Mouse (Mus musculus): ENCODE measurements around the gene Ppp2r2d.

Gene Ppp2r2d

DNA sequence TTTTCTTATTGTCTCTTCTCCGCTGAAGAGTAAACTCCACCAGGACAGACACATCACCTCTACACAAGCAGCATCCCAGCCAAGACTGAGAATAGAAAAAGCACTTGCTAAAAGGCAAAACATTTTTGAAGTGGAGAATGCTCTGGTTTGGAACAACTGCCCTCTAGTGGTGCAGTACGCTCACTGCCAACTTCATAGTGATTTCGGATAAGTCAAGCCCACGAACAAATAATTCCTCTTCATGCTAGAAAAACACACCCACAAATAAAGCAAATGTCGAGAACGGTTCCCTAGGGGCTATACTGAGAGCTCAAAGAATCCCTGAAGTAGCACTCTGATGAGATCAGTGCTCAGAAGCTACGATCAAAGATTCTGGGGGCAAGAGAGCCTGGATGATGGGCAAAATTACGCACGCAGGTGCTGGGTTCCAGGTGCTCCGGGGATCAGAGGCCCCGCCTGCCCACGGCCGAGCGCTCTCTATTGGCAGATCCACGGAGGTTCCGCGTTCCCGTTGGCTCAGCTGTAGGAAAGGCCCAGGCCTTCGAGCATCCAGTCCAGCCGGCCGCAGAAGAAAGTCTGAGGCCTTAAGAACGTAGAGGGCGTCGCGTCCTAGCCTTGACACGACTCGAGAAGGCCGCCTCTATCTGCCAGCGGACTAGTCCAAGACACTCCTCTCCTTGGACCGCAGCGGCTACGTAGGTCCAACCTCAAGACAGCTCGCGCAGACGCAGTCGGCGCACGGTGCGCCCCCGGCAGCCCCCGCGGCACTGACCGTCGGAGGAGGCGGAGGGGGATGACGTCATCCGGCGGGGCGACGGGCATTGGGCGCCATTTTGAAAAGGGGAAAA, at the start of gene Ppp2r2d, which contains the start of gene Mapk1ip1:
Gene Ppp2r2d, plus strand, starts transcription at position 536 of the 848 bp plus-strand sequence.
Gene Mapk1ip1, minus strand, starts transcription at position 730 of the 848 bp plus-strand sequence.
- DNase-seq (ENCODE audit: low spot score): peak; percentile 98

GRCm38 (mm10) chr7:138803386-138803785, 42.5 kb upstream of the Ppp2r2d start:
- no peak for DNase-seq (ENCODE audit: low spot score)

DNA sequence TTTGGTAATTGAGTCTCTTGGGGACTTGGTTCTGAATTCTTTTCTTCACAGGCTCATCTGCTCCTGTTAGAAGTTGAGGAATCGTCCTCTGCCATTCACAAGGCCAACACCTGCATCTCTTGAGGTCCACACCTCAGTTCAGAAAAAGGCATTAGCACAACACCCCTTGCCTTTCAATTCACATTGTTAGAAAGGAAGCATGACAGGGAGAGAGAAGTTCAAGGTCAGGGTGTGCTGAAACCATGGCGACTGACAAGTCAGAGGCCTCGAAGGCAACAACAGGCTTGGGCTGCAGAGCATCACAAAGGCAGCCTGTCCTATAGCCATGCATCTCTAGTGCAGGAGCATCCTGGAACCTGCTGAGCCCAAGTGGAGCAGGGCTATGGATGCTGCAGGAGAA, 38.7 kb upstream of the Ppp2r2d start:
- DNase-seq (ENCODE audit: low spot score): no peak

GRCm38 (mm10) chr7:138813213-138813875, 32.5 kb upstream of the Ppp2r2d start:
- no peak for DNase-seq (ENCODE audit: low spot score)

GRCm38 (mm10) chr7:138818314-138818713, 27.6 kb upstream of the Ppp2r2d start:
- DNase-seq (ENCODE audit: low spot score): no peak

- no peak for DNase-seq (ENCODE audit: low spot score)
These were observed 21.5 kb upstream of the Ppp2r2d start for GRCm38 (mm10) chr7:138824423-138824822.

- no peak for DNase-seq (ENCODE audit: low spot score)
These were observed 20.7 kb upstream of the Ppp2r2d start for GRCm38 (mm10) chr7:138824995-138825756.

DNA sequence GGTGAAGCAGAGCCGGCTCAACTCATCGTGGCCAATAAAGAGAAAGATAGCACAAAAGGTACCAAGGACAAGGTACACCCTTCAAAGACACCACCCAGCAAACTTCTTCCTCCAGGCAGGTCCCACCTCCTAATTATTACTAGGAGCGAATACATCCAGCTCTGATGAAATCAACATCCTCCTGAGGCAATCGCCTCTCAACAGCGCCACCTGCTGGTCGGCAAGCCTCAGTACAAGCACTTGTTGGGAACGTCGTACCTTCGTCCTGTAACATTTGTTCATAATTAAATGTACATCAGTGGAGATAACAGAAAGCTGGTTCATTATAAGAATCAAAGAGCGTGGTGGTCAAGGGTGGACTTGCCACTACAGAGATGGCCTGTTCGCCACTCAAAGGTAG, 18.1 kb upstream of the Ppp2r2d start:
- peak; percentile 84 for DNase-seq (ENCODE audit: low spot score)

DNA sequence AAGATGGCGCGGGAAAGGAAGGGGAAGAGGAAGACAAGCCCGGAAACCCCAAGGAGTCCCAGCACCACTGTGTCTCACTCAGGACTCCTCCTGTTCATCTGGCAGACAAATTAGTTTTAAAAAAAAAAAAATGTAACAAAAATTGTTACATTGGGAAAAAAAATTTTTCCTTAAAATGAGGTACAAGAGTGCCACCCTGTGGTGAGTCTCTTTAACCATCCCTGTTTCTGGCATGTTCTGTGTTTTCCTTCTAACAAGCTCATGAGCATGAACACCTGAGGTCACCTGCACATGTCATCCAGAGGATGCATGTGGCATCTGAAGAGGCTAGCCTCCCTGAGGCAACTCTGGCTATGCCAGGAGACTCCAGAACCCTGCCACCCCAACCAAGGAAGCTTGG, 10.9 kb upstream of the Ppp2r2d start:
- peak; percentile 61 for DNase-seq (ENCODE audit: low spot score)

GRCm38 (mm10) chr7:138840594-138841021, 5.3 kb upstream of the Ppp2r2d start:
- DNase-seq (ENCODE audit: low spot score): peak; percentile 84

DNA sequence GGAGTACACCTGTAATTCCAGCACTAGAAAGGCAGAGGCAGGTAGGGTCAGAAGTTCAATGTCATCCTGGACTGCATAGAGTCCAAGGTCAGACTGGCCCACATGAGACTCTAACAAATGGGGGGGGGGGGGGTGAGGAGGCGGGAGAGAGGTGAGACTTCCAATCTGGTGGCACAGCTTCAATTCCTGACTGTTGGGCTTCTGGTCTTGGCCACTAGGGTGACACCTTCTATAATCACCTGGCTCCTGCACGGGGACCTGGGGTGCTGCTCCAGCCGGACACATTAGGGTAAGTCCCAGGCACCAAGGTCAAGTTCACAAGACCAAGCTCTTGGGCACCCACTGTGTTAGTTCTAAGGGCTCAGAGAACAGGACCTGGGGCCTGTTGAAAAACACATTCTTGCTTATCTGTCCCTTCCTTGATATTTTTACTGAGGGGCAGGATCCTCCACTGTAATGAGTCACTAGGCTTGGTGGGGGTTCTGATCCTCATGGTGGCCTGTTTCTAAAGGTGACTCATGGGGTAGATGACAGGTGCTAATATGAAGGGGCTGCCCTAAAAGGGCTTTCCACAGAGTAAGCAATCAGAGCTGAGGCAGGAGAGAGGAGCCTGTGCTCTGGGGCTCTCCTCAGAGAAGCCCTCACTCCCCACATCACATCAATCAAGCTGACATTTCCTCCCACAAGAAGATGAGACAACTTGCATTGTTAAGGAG, 4.3 kb upstream of the Ppp2r2d start:
- DNase-seq (ENCODE audit: low spot score): no peak

- DNase-seq (ENCODE audit: low spot score): no peak
These were observed 2.5 kb upstream of the Ppp2r2d start for GRCm38 (mm10) chr7:138843421-138843820.

DNA sequence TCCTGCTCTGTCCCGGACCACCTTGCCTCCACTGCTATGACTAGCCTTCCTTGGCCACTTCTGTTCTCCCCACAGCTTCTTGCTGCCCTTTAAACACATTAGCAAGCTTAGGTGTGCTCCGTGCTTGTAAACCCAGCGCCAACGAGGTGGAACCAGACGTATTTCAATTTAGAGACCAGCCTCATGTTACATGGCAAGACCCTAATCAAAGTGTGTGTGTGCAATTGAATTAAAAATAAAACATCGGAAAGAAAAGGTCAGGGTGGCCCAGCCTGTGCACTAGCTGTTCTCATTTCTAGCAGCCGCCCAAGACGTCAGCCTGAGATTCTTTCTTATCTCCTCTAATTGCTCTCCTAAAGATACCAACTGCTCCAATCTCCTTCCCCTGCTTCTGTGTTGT, 768 bp upstream of the Ppp2r2d start:
- DNase-seq (ENCODE audit: low spot score): no peak

GRCm38 (mm10) chr7:138846502-138846991, 668 bp downstream of the Ppp2r2d start:
- peak; percentile 65 for DNase-seq (ENCODE audit: low spot score)

GRCm38 (mm10) chr7:138847316-138848027, 1.6 kb downstream of the Ppp2r2d start:
- DNase-seq (ENCODE audit: low spot score): no peak

DNA sequence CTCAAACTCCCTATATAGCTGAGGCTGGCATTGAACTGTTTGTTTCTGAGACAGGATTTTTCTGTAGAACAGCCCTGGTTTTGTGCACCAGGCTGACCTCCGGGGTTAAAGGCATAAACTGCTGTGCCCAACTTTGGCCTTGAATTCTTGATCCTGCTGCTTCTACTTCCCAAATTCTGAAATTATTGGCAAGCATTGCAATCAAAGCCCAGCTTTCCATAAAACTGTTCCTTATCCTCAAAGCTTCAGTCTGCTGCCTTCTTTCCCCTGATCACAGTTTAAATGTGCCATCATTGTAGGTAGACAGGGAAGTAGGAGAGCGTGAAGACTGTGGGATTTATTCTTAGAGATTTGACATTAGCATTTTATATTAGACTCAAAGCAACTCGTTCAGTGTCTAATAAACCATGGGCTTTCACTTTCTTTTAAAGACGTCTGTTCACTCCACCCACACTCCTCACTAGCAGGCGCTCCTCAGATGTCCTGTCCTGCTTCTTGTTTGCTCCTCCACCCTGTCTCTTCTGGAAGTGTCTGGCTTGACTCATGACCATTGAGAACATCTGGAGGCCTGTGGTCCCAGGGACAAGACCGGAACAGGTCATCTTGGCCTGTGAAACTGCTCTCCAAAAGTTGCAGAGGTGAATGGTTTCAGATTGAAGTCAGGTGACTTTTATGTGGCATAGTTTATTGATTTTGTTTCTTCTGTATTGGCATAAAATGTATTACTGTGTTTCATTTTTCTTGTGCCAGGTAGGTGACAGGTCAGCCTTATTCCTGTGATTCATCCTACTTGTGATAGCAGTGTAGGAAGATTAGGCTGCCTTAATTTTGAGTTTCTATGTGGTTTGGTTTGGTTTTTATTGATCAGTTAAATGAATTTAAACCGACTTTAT, 2.4 kb downstream of the Ppp2r2d start:
- peak; percentile 77 for DNase-seq (ENCODE audit: low spot score)

GRCm38 (mm10) chr7:138850083-138850482, 4.2 kb downstream of the Ppp2r2d start:
- no peak for DNase-seq (ENCODE audit: low spot score)

DNA sequence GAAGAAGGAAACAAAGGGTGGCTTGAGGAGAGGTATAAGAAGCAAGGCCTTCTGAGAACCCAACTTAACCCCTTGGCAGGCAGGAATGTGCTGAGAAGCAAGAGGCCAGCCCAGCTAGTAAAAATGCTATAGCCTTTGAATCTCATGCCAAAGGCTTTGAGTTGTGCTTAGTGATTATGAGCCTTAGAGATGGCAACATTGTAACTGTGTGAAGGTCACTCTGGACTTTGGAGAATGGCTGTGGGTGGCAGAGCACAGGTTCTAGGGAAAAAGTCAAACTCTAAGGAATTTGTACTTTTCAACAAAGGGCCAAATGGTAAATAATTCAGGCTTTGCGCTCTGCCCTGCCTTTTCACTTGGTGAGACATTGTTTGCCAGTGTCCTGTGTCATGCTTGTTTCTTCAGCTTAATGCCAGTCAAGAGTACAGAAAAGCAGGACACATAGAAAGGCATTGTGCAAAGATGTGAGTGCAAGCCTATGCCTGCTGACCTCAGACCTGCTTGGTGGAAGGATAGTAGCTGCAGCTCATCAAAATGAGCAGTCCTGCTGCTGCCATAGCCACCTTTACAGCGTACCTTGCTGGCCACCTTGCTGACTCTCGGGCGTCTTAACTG, 7.6 kb downstream of the Ppp2r2d start:
- DNase-seq (ENCODE audit: low spot score): no peak

DNA sequence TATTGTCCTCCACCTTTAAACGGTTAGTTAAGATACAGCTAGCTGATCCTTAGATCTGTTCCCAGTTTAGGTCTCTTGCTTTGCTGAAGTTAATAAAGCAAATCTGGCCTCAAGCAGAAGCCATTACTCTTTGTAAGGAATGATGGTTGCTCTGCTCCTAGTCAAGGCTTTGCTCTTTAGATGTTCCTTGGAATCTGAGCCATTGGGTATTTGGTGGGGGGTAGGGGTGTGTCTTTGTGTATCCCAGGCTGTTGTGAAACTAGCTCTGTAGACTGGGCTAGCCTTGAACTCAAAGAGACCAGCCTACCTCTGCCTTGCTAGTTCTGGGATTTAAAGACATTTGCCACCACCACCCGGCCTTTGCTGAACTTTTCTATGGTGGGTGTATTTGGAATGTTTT, 8.3 kb downstream of the Ppp2r2d start:
- no peak for DNase-seq (ENCODE audit: low spot score)
